Mouse (Mus musculus) limb, embryonic 15.5 days (tissue): Measurements from ENCODE around the gene Dnah11. TPM values are rescaled to one million over a fixed set of nuclear protein-coding genes. Genes with fewer than 3 reads are reported as not detected.

ENCODE experiments used
- ATAC-seq: fragments of 200-750 bp; cut with Nextera tagmentation; 2 replicates; pipeline ENCODE4 v1.8.0; 2017; ENCODE audit warnings: low read depth, moderate TSS enrichment; ENCODE audit not compliant: insufficient number of reproducible peaks, low FRiP score, low TSS enrichment
- H3K27ac ChIP-seq: fragments of 300-500 bp; sonication (generic); 2 replicates; pipeline ENCODE4 v1.5.1; 2015; ENCODE audit warnings: moderate library complexity, mild to moderate bottlenecking, inconsistent platforms
- H3K27me3 ChIP-seq: fragments of 300-500 bp; sonication (generic); 2 replicates; pipeline ENCODE4 v1.6.1; 2015; ENCODE audit warnings: inconsistent platforms
- H3K36me3 ChIP-seq: fragments of 300-500 bp; sonication (generic); 2 replicates; pipeline ENCODE4 v1.6.1; 2015; ENCODE audit warnings: inconsistent platforms
- H3K4me1 ChIP-seq: fragments of 300-500 bp; sonication (generic); 2 replicates; pipeline ENCODE4 v1.6.1; 2015; ENCODE audit warnings: inconsistent platforms
- H3K4me2 ChIP-seq: fragments of 300-500 bp; sonication (generic); 2 replicates; pipeline ENCODE4 v1.6.1; 2015; ENCODE audit warnings: mild to moderate bottlenecking, inconsistent platforms
- H3K4me3 ChIP-seq: fragments of 300-500 bp; sonication (generic); 2 replicates; pipeline ENCODE4 v1.5.1; 2015; ENCODE audit warnings: mild to moderate bottlenecking, inconsistent platforms
- H3K9ac ChIP-seq: fragments of 300-500 bp; sonication (generic); 2 replicates; pipeline ENCODE4 v1.6.1; 2015; ENCODE audit warnings: inconsistent platforms
- H3K9me3 ChIP-seq: fragments of 300-500 bp; sonication (generic); 2 replicates; pipeline ENCODE4 v1.6.1; 2016; ENCODE audit warnings: inconsistent platforms
- WGBS: fragments of 180-500 bp; shearing (Covaris S2); methylation state at CpG from one replicate; pipeline ENCODE4 v1.1.7; 2015; 5-methylcytosine and 5-hydroxymethylcytosine counted together
- polyA plus RNA-seq: library from polyadenylated mRNA; unstranded; fragments of >200 nt; fragmentation: Nextera tagmentation; extraction: Ambion mirVana; gene quantifications from 2 replicates; pipeline ENCODE4 v1.2.1, GENCODE M21; 2015

The Dnah11 gene
- polyA plus RNA-seq, 1 experiment from 2014 or later: 0.24 TPM

DNA sequence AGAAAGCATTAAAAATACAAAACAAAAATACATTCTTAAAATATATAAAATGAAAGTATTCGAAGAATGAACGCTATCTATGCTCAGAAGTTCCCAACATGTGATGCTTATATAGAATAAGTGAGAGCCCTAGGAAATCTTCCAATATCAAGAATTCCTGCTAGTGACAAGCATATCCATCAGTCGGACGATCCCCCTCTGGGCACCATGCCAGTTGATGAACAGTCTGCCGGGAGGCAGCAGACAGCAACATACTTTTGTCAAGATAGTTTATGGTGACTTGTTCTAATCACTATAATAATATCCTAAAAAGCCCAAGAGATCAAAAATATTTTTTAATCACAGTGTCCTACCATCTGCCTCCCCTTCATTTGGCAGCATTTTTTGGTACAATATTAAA, 114.7 kb downstream of the Dnah11 start:
- Histone ChIP-seq H3K27me3 (no peaks in the 10 kb centered on the region), H3K27ac (no peak overlapping the region), H3K36me3 (no peaks in the 10 kb centered on the region), H3K9ac (no peak overlapping the region), H3K4me1 (no peaks in the 10 kb centered on the region), H3K4me3 (no peak overlapping the region), H3K4me2 (no peak overlapping the region), H3K9me3 (no peaks in the 10 kb centered on the region)
- ATAC-seq: no peak
- 71% methylated on average over 5 of the region's 5 CpGs for WGBS

GRCm38 (mm10) chr12:118080441-118080840, 118.4 kb downstream of the Dnah11 start:
- Histone ChIP-seq H3K9me3 (no peaks in the 10 kb centered on the region), H3K27ac (no peak overlapping the region), H3K4me3 (no peak overlapping the region), H3K27me3 (no peaks in the 10 kb centered on the region), H3K9ac (no peak overlapping the region), H3K36me3 (no peaks in the 10 kb centered on the region), H3K4me1 (no peaks in the 10 kb centered on the region), H3K4me2 (no peak overlapping the region)
- 88% methylated on average over 6 of the region's 6 CpGs for WGBS
- no peak for ATAC-seq

GRCm38 (mm10) chr12:118078434-118078989, 120.3 kb downstream of the Dnah11 start:
- no peak for ATAC-seq
- no peaks in the 10 kb centered on the region for H3K9me3 ChIP-seq
- WGBS: 78% methylated on average over 9 of the region's 9 CpGs

GRCm38 (mm10) chr12:118076802-118077201, 122.0 kb downstream of the Dnah11 start:
- WGBS: 72% methylated on average over 3 of the region's 3 CpGs
- no peak overlapping the region for H3K4me2 ChIP-seq
- H3K4me3 ChIP-seq: no peak overlapping the region
- no peaks in the 10 kb centered on the region for H3K4me1 ChIP-seq
- ATAC-seq: no peak
- no peak overlapping the region for H3K9ac ChIP-seq
- H3K27ac ChIP-seq: no peak overlapping the region
- H3K36me3 ChIP-seq: no peaks in the 10 kb centered on the region
- no peaks in the 10 kb centered on the region for H3K9me3 ChIP-seq
- no peaks in the 10 kb centered on the region for H3K27me3 ChIP-seq

More at GRCm38 (mm10) chr12:118078434-118078989, 120.3 kb downstream of the Dnah11 start:
- Histone ChIP-seq H3K4me2 (no peak overlapping the region), H3K4me3 (no peak overlapping the region), H3K27ac (no peak overlapping the region), H3K27me3 (no peaks in the 10 kb centered on the region), H3K4me1 (no peaks in the 10 kb centered on the region), H3K9ac (no peak overlapping the region), H3K36me3 (no peaks in the 10 kb centered on the region)

GRCm38 (mm10) chr12:118072181-118072872, 126.5 kb downstream of the Dnah11 start:
- no peak overlapping the region for H3K4me3 ChIP-seq
- no peak overlapping the region for H3K9ac ChIP-seq
- no peaks in the 10 kb centered on the region for H3K9me3 ChIP-seq
- no peak for ATAC-seq
- 61% methylated on average over 3 of the region's 3 CpGs for WGBS
- no peak overlapping the region for H3K4me2 ChIP-seq
- H3K27ac ChIP-seq: no peak overlapping the region
- H3K36me3 ChIP-seq: no peaks in the 10 kb centered on the region
- H3K4me1 ChIP-seq: no peaks in the 10 kb centered on the region
- no peaks in the 10 kb centered on the region for H3K27me3 ChIP-seq

- Histone ChIP-seq H3K27me3 (no peaks in the 10 kb centered on the region), H3K36me3 (no peaks in the 10 kb centered on the region), H3K4me3 (no peak overlapping the region), H3K4me2 (no peak overlapping the region), H3K4me1 (no peaks in the 10 kb centered on the region), H3K9ac (no peak overlapping the region), H3K27ac (no peak overlapping the region), H3K9me3 (no peaks in the 10 kb centered on the region)
- no peak for ATAC-seq
- WGBS: 74% methylated on average over 1 of the region's 1 CpGs
Measured at GRCm38 (mm10) chr12:118071667-118072066, 127.2 kb downstream of the Dnah11 start.

GRCm38 (mm10) chr12:118068785-118069184, 130.1 kb downstream of the Dnah11 start:
- H3K4me2 ChIP-seq: no peak overlapping the region
- H3K4me3 ChIP-seq: no peak overlapping the region
- H3K4me1 ChIP-seq: no peaks in the 10 kb centered on the region
- no peaks in the 10 kb centered on the region for H3K9me3 ChIP-seq
- H3K9ac ChIP-seq: no peak overlapping the region
- H3K36me3 ChIP-seq: no peaks in the 10 kb centered on the region
- H3K27me3 ChIP-seq: no peaks in the 10 kb centered on the region
- 72% methylated on average over 4 of the region's 4 CpGs for WGBS
- ATAC-seq: no peak
- H3K27ac ChIP-seq: no peak overlapping the region

- Histone ChIP-seq H3K27ac (no peak overlapping the region), H3K4me3 (no peak overlapping the region), H3K9me3 (no peaks in the 10 kb centered on the region), H3K9ac (no peak overlapping the region), H3K27me3 (no peaks in the 10 kb centered on the region), H3K36me3 (no peaks in the 10 kb centered on the region), H3K4me1 (no peaks in the 10 kb centered on the region), H3K4me2 (no peak overlapping the region)
- ATAC-seq: no peak
- WGBS: 86% methylated on average over 6 of the region's 6 CpGs
Measured at GRCm38 (mm10) chr12:118062343-118062742, 136.5 kb downstream of the Dnah11 start.

GRCm38 (mm10) chr12:118056876-118057275, 142.0 kb downstream of the Dnah11 start:
- Histone ChIP-seq H3K27ac (no peak overlapping the region), H3K4me1 (no peaks in the 10 kb centered on the region), H3K9me3 (no peaks in the 10 kb centered on the region), H3K4me3 (no peak overlapping the region), H3K36me3 (no peaks in the 10 kb centered on the region), H3K9ac (no peak overlapping the region), H3K4me2 (no peak overlapping the region), H3K27me3 (no peaks in the 10 kb centered on the region)
- no peak for ATAC-seq
- 66% methylated on average over 10 of the region's 10 CpGs for WGBS

DNA sequence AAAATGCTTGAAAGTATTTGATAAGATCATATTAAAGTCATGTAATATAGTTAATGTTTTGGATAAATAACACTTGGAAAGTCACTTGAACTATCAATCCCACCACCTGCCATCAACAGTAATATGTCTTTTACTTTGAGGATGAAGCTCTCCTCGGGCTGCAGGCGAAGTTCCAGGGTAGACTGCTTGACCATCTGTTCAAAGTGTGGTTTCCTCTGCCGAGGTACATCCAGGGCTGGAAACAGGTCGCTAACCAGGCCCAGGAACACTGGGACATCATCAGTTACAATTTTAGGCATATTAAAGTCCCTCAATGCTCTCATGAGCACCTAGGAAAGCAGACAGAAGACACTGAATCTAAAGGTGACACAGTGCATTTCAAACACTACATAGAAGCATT, 153.5 kb downstream of the Dnah11 start:
- Histone ChIP-seq H3K9ac (no peak overlapping the region), H3K9me3 (no peaks in the 10 kb centered on the region), H3K4me2 (no peak overlapping the region), H3K27ac (no peak overlapping the region), H3K4me3 (no peak overlapping the region), H3K36me3 (no peaks in the 10 kb centered on the region), H3K4me1 (no peaks in the 10 kb centered on the region), H3K27me3 (no peaks in the 10 kb centered on the region)
- no peak for ATAC-seq
- WGBS: 77% methylated on average over 4 of the region's 4 CpGs

GRCm38 (mm10) chr12:118043130-118043647, 155.7 kb downstream of the Dnah11 start:
- H3K9me3 ChIP-seq: no peaks in the 10 kb centered on the region
- no peak overlapping the region for H3K27ac ChIP-seq
- H3K4me3 ChIP-seq: no peak overlapping the region
- H3K27me3 ChIP-seq: no peaks in the 10 kb centered on the region
- no peaks in the 10 kb centered on the region for H3K36me3 ChIP-seq
- H3K9ac ChIP-seq: no peak overlapping the region
- no peak overlapping the region for H3K4me2 ChIP-seq
- WGBS: 87% methylated on average over 1 of the region's 1 CpGs
- H3K4me1 ChIP-seq: no peaks in the 10 kb centered on the region
- ATAC-seq: no peak

GRCm38 (mm10) chr12:118042196-118042595, 156.6 kb downstream of the Dnah11 start:
- Histone ChIP-seq H3K27me3 (no peaks in the 10 kb centered on the region), H3K9me3 (no peaks in the 10 kb centered on the region), H3K36me3 (no peaks in the 10 kb centered on the region), H3K27ac (no peak overlapping the region), H3K9ac (no peak overlapping the region), H3K4me1 (no peaks in the 10 kb centered on the region), H3K4me2 (no peak overlapping the region), H3K4me3 (no peak overlapping the region)
- ATAC-seq: no peak
- 86% methylated on average over 2 of the region's 2 CpGs for WGBS
